In genomic region chr3:141838864-141839263, GRCm38 (mm10) we compare ENCODE assay signal across 9 mouse cellular contexts.
DNase-seq lines count a peak whose midpoint lies in the region; ATAC-seq lines count a peak whose summit lies in the region.
"Had no signal": no experiment of that assay in that cellular context is flagged by ENCODE, and none has a peak within 500 bp of the region (broad histone marks: within the 10 kb centered on the region; RNA-seq: fewer than 3 reads in every experiment).

No protein-coding gene starts in this region.

- H3K36me3 ChIP-seq in midbrain, embryonic 10.5 days: no peaks in the 10 kb centered on the region
- no peaks in the 10 kb centered on the region for H3K36me3 ChIP-seq in midbrain, embryonic 13.5 days
- no peaks in the 10 kb centered on the region for H3K36me3 ChIP-seq in splenic B cell, adult 2 months (ENCODE audit: control insufficient read depth, insufficient read depth, low read length, poor library complexity, severe bottlenecking)

- no peak overlapping the region for H3K4me3 ChIP-seq in midbrain, embryonic 10.5 days
- no peak overlapping the region for H3K4me3 ChIP-seq in midbrain, embryonic 13.5 days (replicated peaks)
- H3K4me3 ChIP-seq: megakaryocyte, embryonic 14.5 days had no signal

- no peak overlapping the region for H3K4me2 ChIP-seq in midbrain, embryonic 13.5 days (replicated peaks)

- 42% methylated on average over 7 of the region's 7 CpGs for WGBS in midbrain, embryonic 10.5 days
- 42% methylated on average over 7 of the region's 7 CpGs for WGBS in midbrain, embryonic 13.5 days

- no peak overlapping the region for H3K9ac ChIP-seq in midbrain, embryonic 13.5 days (replicated peaks)

- no peak overlapping the region for H3K27ac ChIP-seq in midbrain, embryonic 10.5 days (replicated peaks)
- no peak overlapping the region for H3K27ac ChIP-seq in midbrain, embryonic 13.5 days

- ATAC-seq in midbrain, embryonic 13.5 days: no peak

- DNase-seq in adrenal gland, postnatal 14 days: peak; percentile 29
- DNase-seq in adrenal gland, postnatal 25 days: no peak
- peak; percentile 35 for DNase-seq in midbrain, embryonic 10.5 days (ENCODE audit: low spot score)
- DNase-seq in embryo, embryonic 10 days (ENCODE audit: low spot score): peak; percentile 69
- DNase-seq in kidney, postnatal 4 days: peak; percentile 11 to 24
- peak; percentile 2 for DNase-seq in splenic B cell, adult 2 months (ENCODE audit: low read depth, low spot score)
- no peak for DNase-seq in thymus, postnatal 25 days

- H3K9me3 ChIP-seq in midbrain, embryonic 10.5 days (replicated peaks): no peaks in the 10 kb centered on the region
- no peaks in the 10 kb centered on the region for H3K9me3 ChIP-seq in midbrain, embryonic 13.5 days
- H3K9me3 ChIP-seq: megakaryocyte, embryonic 14.5 days had no signal

- no peaks in the 10 kb centered on the region for H3K27me3 ChIP-seq in midbrain, embryonic 10.5 days (ENCODE audit: low read depth, poor library complexity, severe bottlenecking)
- H3K27me3 ChIP-seq in midbrain, embryonic 13.5 days: no peaks in the 10 kb centered on the region
- no peaks in the 10 kb centered on the region for H3K27me3 ChIP-seq in splenic B cell, adult 2 months (ENCODE audit: control insufficient read depth, insufficient read depth, low read length, poor library complexity, severe bottlenecking)
- H3K27me3 ChIP-seq: megakaryocyte, embryonic 14.5 days had no signal

- no peaks in the 10 kb centered on the region for H3K4me1 ChIP-seq in midbrain, embryonic 10.5 days
- H3K4me1 ChIP-seq in midbrain, embryonic 13.5 days (replicated peaks): no peaks in the 10 kb centered on the region
- H3K4me1 ChIP-seq: megakaryocyte, embryonic 14.5 days had no signal

Comparison
In these comparisons a context has a peak if more than half of its experiments do, and no peak if none do; other contexts are left out.
1. DNase-seq: peak in adrenal gland, postnatal 14 days (single experiment), midbrain, embryonic 10.5 days (single experiment), embryo, embryonic 10 days (single experiment), kidney, postnatal 4 days (2 of 2) and splenic B cell, adult 2 months (single experiment); none in adrenal gland, postnatal 25 days (single experiment) and thymus, postnatal 25 days (single experiment).